Mouse (Mus musculus) erythroid progenitor cell, adult 5-6 weeks (primary cell): ENCODE measurements around the gene Olfr924. TPM values are rescaled to one million over a fixed set of nuclear protein-coding genes. Genes with fewer than 3 reads are reported as not detected.
"Not testable (repeated sequence)": the region's sequence is repeated elsewhere in the genome, so short reads cannot be mapped to it uniquely, and the experiment has no call there.

Experiments
- ATAC-seq: replicated peaks from 2 replicates; pipeline ENCODE4 v1.8.0; 2016; ENCODE audit warnings: moderate number of reproducible peaks, mild to moderate bottlenecking, moderate TSS enrichment, inconsistent platforms; ENCODE audit not compliant: poor library complexity, low FRiP score, severe bottlenecking
- total RNA-seq, 2 experiments: library from RNA; stranded (forward) in 1 of 2; stranded (reverse) in 1 of 2; fragments of 150-400 nt in 1 of 2; fragments of 186-747, 209-891 nt in 1 of 2; gene quantifications; 2 replicates each; pipeline versions ENCODE4 v1.2.3 to v1.2.4; 2015 to 2017; ENCODE audit warnings: low replicate concordance in 2 of 2

Gene Olfr924
- total RNA-seq (2015; ENCODE audit: low replicate concordance): not detected in 2 replicates
- total RNA-seq (2017; ENCODE audit: low replicate concordance): not detected in 2 replicates

GRCm38 (mm10) chr9:38844149-38844548 lies at the start of gene Olfr924:
Olfr924 (plus strand) TSS chr9:38844449.
- ATAC-seq: no peak

- no peak for ATAC-seq
Observed at GRCm38 (mm10) chr9:38805696-38806095, 38.6 kb upstream of the Olfr924 start.

- ATAC-seq: no peak
Observed at GRCm38 (mm10) chr9:38814314-38814713, 29.9 kb upstream of the Olfr924 start, which contains the start of gene Olfr922. Olfr922 (plus strand) TSS chr9:38814614.

GRCm38 (mm10) chr9:38815458-38815986 lies 28.7 kb upstream of the Olfr924 start:
- ATAC-seq: no peak

- no peak for ATAC-seq
Observed at GRCm38 (mm10) chr9:38826245-38826644, 18.0 kb upstream of the Olfr924 start, which contains the start of gene Olfr923. Olfr923 (plus strand) TSS chr9:38826545.

- ATAC-seq: no peak
Observed at GRCm38 (mm10) chr9:38833027-38833426, 11.2 kb upstream of the Olfr924 start.

- ATAC-seq: no peak
Observed at GRCm38 (mm10) chr9:38854760-38855159, 10.5 kb downstream of the Olfr924 start, which contains the start of gene Olfr26. Olfr26 (plus strand) TSS chr9:38855060.

GRCm38 (mm10) chr9:38874880-38875279 lies 30.6 kb downstream of the Olfr924 start:
- ATAC-seq: not testable (repeated sequence)

GRCm38 (mm10) chr9:38876826-38877225 lies 32.6 kb downstream of the Olfr924 start, which contains the start of gene Olfr926:
Olfr926 (plus strand) TSS chr9:38877126.
- no peak for ATAC-seq

Other genes starting within 250 kb of the Olfr924 start
- not detected in 2 replicates for gene Olfr914, start 239.3 kb upstream of the Olfr924 start, total RNA-seq (2015; ENCODE audit: low replicate concordance)
- gene Olfr914, start 239.3 kb upstream of the Olfr924 start, total RNA-seq (2017; ENCODE audit: low replicate concordance): not detected in 2 replicates
- not detected in 2 replicates for gene Olfr916, start 184.6 kb upstream of the Olfr924 start, total RNA-seq (2015; ENCODE audit: low replicate concordance)
- not detected in 2 replicates for gene Olfr916, start 184.6 kb upstream of the Olfr924 start, total RNA-seq (2017; ENCODE audit: low replicate concordance)
- not detected in 2 replicates for gene Olfr917, start 178.6 kb upstream of the Olfr924 start, total RNA-seq (2015; ENCODE audit: low replicate concordance)
- not detected in 2 replicates for gene Olfr917, start 178.6 kb upstream of the Olfr924 start, total RNA-seq (2017; ENCODE audit: low replicate concordance)
- gene Olfr918, start 169.8 kb upstream of the Olfr924 start, total RNA-seq (2015; ENCODE audit: low replicate concordance): not detected in 2 replicates
- gene Olfr918, start 169.8 kb upstream of the Olfr924 start, total RNA-seq (2017; ENCODE audit: low replicate concordance): not detected in 2 replicates
- not detected in 2 replicates for gene Olfr919, start 140.8 kb upstream of the Olfr924 start, total RNA-seq (2015; ENCODE audit: low replicate concordance)
- gene Olfr919, start 140.8 kb upstream of the Olfr924 start, total RNA-seq (2017; ENCODE audit: low replicate concordance): not detected in 2 replicates
- gene Vwa5a, start 126.2 kb upstream of the Olfr924 start, total RNA-seq (2015; ENCODE audit: low replicate concordance): 5.4 and 8.8 TPM in 2 replicates
- 3.9 and 5.1 TPM in 2 replicates for gene Vwa5a, start 126.2 kb upstream of the Olfr924 start, total RNA-seq (2017; ENCODE audit: low replicate concordance)
- not detected in 2 replicates for gene Olfr920, start 92.2 kb upstream of the Olfr924 start, total RNA-seq (2015; ENCODE audit: low replicate concordance)
- gene Olfr920, start 92.2 kb upstream of the Olfr924 start, total RNA-seq (2017; ENCODE audit: low replicate concordance): 0.26 TPM in 1 of 2 replicates, not detected in the other
- not detected in 2 replicates for gene Olfr921, start 71.4 kb upstream of the Olfr924 start, total RNA-seq (2015; ENCODE audit: low replicate concordance)
- not detected in 2 replicates for gene Olfr921, start 71.4 kb upstream of the Olfr924 start, total RNA-seq (2017; ENCODE audit: low replicate concordance)
- gene Olfr922, start 29.8 kb upstream of the Olfr924 start, total RNA-seq (2015; ENCODE audit: low replicate concordance): not detected in 2 replicates
- gene Olfr922, start 29.8 kb upstream of the Olfr924 start, total RNA-seq (2017; ENCODE audit: low replicate concordance): not detected in 2 replicates
- not detected in 2 replicates for gene Olfr923, start 17.9 kb upstream of the Olfr924 start, total RNA-seq (2015; ENCODE audit: low replicate concordance)
- not detected in 2 replicates for gene Olfr923, start 17.9 kb upstream of the Olfr924 start, total RNA-seq (2017; ENCODE audit: low replicate concordance)
- gene Olfr26, start 10.6 kb downstream of the Olfr924 start, total RNA-seq (2015; ENCODE audit: low replicate concordance): not detected in 2 replicates
- gene Olfr26, start 10.6 kb downstream of the Olfr924 start, total RNA-seq (2017; ENCODE audit: low replicate concordance): not detected in 2 replicates
- gene Olfr926, start 32.7 kb downstream of the Olfr924 start, total RNA-seq (2015; ENCODE audit: low replicate concordance): not detected in 2 replicates
- gene Olfr926, start 32.7 kb downstream of the Olfr924 start, total RNA-seq (2017; ENCODE audit: low replicate concordance): not detected in 2 replicates
- gene Olfr930, start 85.4 kb downstream of the Olfr924 start, total RNA-seq (2015; ENCODE audit: low replicate concordance): not detected in 2 replicates
- gene Olfr930, start 85.4 kb downstream of the Olfr924 start, total RNA-seq (2017; ENCODE audit: low replicate concordance): not detected in 2 replicates
- gene Olfr933, start 127.9 kb downstream of the Olfr924 start, total RNA-seq (2015; ENCODE audit: low replicate concordance): not detected in 2 replicates
- not detected in 2 replicates for gene Olfr933, start 127.9 kb downstream of the Olfr924 start, total RNA-seq (2017; ENCODE audit: low replicate concordance)
- not detected in 2 replicates for gene Olfr934, start 143.9 kb downstream of the Olfr924 start, total RNA-seq (2015; ENCODE audit: low replicate concordance)
- gene Olfr934, start 143.9 kb downstream of the Olfr924 start, total RNA-seq (2017; ENCODE audit: low replicate concordance): not detected in 2 replicates
- gene Olfr935, start 155.2 kb downstream of the Olfr924 start, total RNA-seq (2015; ENCODE audit: low replicate concordance): not detected in 2 replicates
- gene Olfr935, start 155.2 kb downstream of the Olfr924 start, total RNA-seq (2017; ENCODE audit: low replicate concordance): not detected in 2 replicates
- not detected in 2 replicates for gene Olfr146, start 178.9 kb downstream of the Olfr924 start, total RNA-seq (2015; ENCODE audit: low replicate concordance)
- not detected in 2 replicates for gene Olfr146, start 178.9 kb downstream of the Olfr924 start, total RNA-seq (2017; ENCODE audit: low replicate concordance)
- not detected in 2 replicates for gene Olfr937, start 220.5 kb downstream of the Olfr924 start, total RNA-seq (2015; ENCODE audit: low replicate concordance)
- not detected in 2 replicates for gene Olfr937, start 220.5 kb downstream of the Olfr924 start, total RNA-seq (2017; ENCODE audit: low replicate concordance)
- gene Olfr938, start 234.4 kb downstream of the Olfr924 start, total RNA-seq (2015; ENCODE audit: low replicate concordance): not detected in 2 replicates
- gene Olfr938, start 234.4 kb downstream of the Olfr924 start, total RNA-seq (2017; ENCODE audit: low replicate concordance): not detected in 2 replicates